Mouse (Mus musculus): ENCODE results near the gene Ctbs.

- TF ChIP-seq CTCF (IDR thresholded peaks at IDR 0.05) (no peak), EP300 (IDR thresholded peaks at IDR 0.05) (no peak)
These were observed 9.6 kb upstream of the Ctbs start for GRCm38 (mm10) chr3:146440011-146440410.
